ENCODE assay signal across 8 mouse cellular contexts in genomic region chr2:62664135-62664670, GRCm38 (mm10). TPM values are rescaled to one million over a fixed set of nuclear protein-coding genes. Genes with fewer than 3 reads are reported as not detected.
A peak's percentile ranks its signal among the peaks of the same experiment; 100 is the strongest.
DNase-seq lines count a peak whose midpoint lies in the region; ATAC-seq and TF ChIP-seq lines count a peak whose summit lies in the region.

Gene Gca, plus strand, starts transcription at chr2:62664285.

- TF ChIP-seq CTCF in liver, embryonic 14.5 days (IDR thresholded peaks at IDR 0.05; ENCODE audit: low read depth), result no peak
- TF ChIP-seq CTCF in stomach, postnatal 0 days (IDR thresholded peaks at IDR 0.05; ENCODE audit: low read depth), result no peak

- DNase-seq in c-Kit-positive CD71-positive TER-119-positive erythroid progenitor cells, embryonic 14.5 days (ENCODE audit: low spot score), result peak; percentile 78
- DNase-seq in kidney, postnatal 36 days, result peak; percentile 87 to 93
- peak; percentile 70 to 74 (median 71) for DNase-seq in liver, embryonic 14.5 days (ENCODE audit: low read depth in 3 of 3, low spot score in 3 of 3)
- DNase-seq in stomach, postnatal 0 days (ENCODE audit: low spot score), result peak; percentile 97

- H3K9ac ChIP-seq in forebrain, embryonic 12.5 days, result peak within 1 kb of the TSS; percentile 62
- peak within 1 kb of the TSS; percentile 86 for H3K9ac ChIP-seq in heart, embryonic 16.5 days (ENCODE audit: low read length)
- H3K9ac ChIP-seq in liver, embryonic 14.5 days (replicated peaks), result 0 out of 2 replicates have a peak within 1 kb of the TSS, but pooled peaks have one; percentile 42
- peak within 1 kb of the TSS; percentile 33; the same call in 1 of the 2 replicates for H3K9ac ChIP-seq in neural tube, embryonic 12.5 days
- peak within 1 kb of the TSS; percentile 59 for H3K9ac ChIP-seq in stomach, postnatal 0 days (ENCODE audit: low read length)

- no peak within 1 kb of the TSS for H3K27ac ChIP-seq in forebrain, embryonic 12.5 days
- peak within 1 kb of the TSS; percentile 59 for H3K27ac ChIP-seq in heart, embryonic 16.5 days (ENCODE audit: low read length)
- no peak within 1 kb of the TSS for H3K27ac ChIP-seq in liver, embryonic 14.5 days
- no peak within 1 kb of the TSS for H3K27ac ChIP-seq in neural tube, embryonic 12.5 days
- H3K27ac ChIP-seq in stomach, postnatal 0 days (replicated peaks), result peak within 1 kb of the TSS; percentile 73

- H3K4me1 ChIP-seq in forebrain, embryonic 12.5 days, result 0 out of 2 replicates have a peak, but pooled peaks cover 2% of the 10 kb centered on the region
- H3K4me1 ChIP-seq in heart, embryonic 16.5 days (ENCODE audit: control insufficient read depth, insufficient read depth, low read length), result peaks cover 2% of the 10 kb centered on the region; the same call in 1 of the 2 replicates
- peaks cover 0 to 2% of the 10 kb centered on the region in 2 experiments; a peak in 1 of 4 replicates for H3K4me1 ChIP-seq in liver, embryonic 14.5 days (replicated peaks; ENCODE audit: control insufficient read depth in 2 of 2, insufficient read depth in 2 of 2, low read length in 1 of 2)
- H3K4me1 ChIP-seq in neural tube, embryonic 12.5 days, result no peaks in the 10 kb centered on the region
- no peaks in the 10 kb centered on the region for H3K4me1 ChIP-seq in stomach, postnatal 0 days (replicated peaks; ENCODE audit: control insufficient read depth, insufficient read depth)

- under 1% methylated on average over 43 of the region's 43 CpGs for WGBS in forebrain, embryonic 12.5 days
- 1% methylated on average over 43 of the region's 43 CpGs for WGBS in heart, embryonic 16.5 days
- under 1% methylated on average over 43 of the region's 43 CpGs for WGBS in liver, embryonic 14.5 days (ENCODE audit: insufficient replicate concordance)
- under 1% methylated on average over 42 of the region's 43 CpGs for WGBS in neural tube, embryonic 12.5 days
- under 1% methylated on average over 41 of the region's 43 CpGs for whole genome bisulfite sequencing in stomach, postnatal 0 days

- H3K4me3 ChIP-seq in forebrain, embryonic 12.5 days (replicated peaks), result peak within 1 kb of the TSS; percentile 66
- peak within 1 kb of the TSS; percentile 87 for H3K4me3 ChIP-seq in heart, embryonic 16.5 days (ENCODE audit: low read length)
- peak within 1 kb of the TSS; percentile 61 to 71 for H3K4me3 ChIP-seq in liver, embryonic 14.5 days (ENCODE audit: insufficient read depth in 1 of 2, low read depth in 2 of 2, low read length in 2 of 2)
- peak within 1 kb of the TSS; percentile 46 for H3K4me3 ChIP-seq in neural tube, embryonic 12.5 days
- H3K4me3 ChIP-seq in stomach, postnatal 0 days (ENCODE audit: low read depth, low read length), result peak within 1 kb of the TSS; percentile 66

- H3K9me3 ChIP-seq in forebrain, embryonic 12.5 days, result no peaks in the 10 kb centered on the region
- H3K9me3 ChIP-seq in heart, embryonic 16.5 days (replicated peaks; ENCODE audit: control insufficient read depth, low read length), result no peaks in the 10 kb centered on the region
- no peaks in the 10 kb centered on the region for H3K9me3 ChIP-seq in liver, embryonic 14.5 days (ENCODE audit: control insufficient read depth, low read length)
- no peaks in the 10 kb centered on the region for H3K9me3 ChIP-seq in neural tube, embryonic 12.5 days
- H3K9me3 ChIP-seq in stomach, postnatal 0 days (ENCODE audit: control insufficient read depth, low read length), result no peaks in the 10 kb centered on the region

- H3K27me3 ChIP-seq in forebrain, embryonic 12.5 days, result no peaks in the 10 kb centered on the region
- H3K27me3 ChIP-seq in heart, embryonic 16.5 days (ENCODE audit: control insufficient read depth, insufficient read depth, low read length), result no peaks in the 10 kb centered on the region
- H3K27me3 ChIP-seq in liver, embryonic 14.5 days (ENCODE audit: control insufficient read depth, insufficient read depth, low read length), result no peaks in the 10 kb centered on the region
- H3K27me3 ChIP-seq in neural tube, embryonic 12.5 days (replicated peaks), result no peaks in the 10 kb centered on the region
- H3K27me3 ChIP-seq in stomach, postnatal 0 days (ENCODE audit: control insufficient read depth, insufficient read depth, low read length), result no peaks in the 10 kb centered on the region

- H3K4me2 ChIP-seq in forebrain, embryonic 12.5 days, result peak within 1 kb of the TSS; percentile 93
- peak within 1 kb of the TSS; percentile 87 for H3K4me2 ChIP-seq in heart, embryonic 16.5 days (ENCODE audit: low read depth, low read length)
- peak within 1 kb of the TSS; percentile 84 for H3K4me2 ChIP-seq in liver, embryonic 14.5 days (ENCODE audit: low read depth)
- peak within 1 kb of the TSS; percentile 74 for H3K4me2 ChIP-seq in neural tube, embryonic 12.5 days (replicated peaks)
- H3K4me2 ChIP-seq in stomach, postnatal 0 days (replicated peaks; ENCODE audit: low read depth), result peak within 1 kb of the TSS; percentile 87

- peak; percentile 94 for ATAC-seq in CD4-positive, CD25-positive, alpha-beta regulatory T cell, adult 4 months
- peak; percentile 98 for ATAC-seq in forebrain, embryonic 12.5 days (ENCODE audit: low FRiP score)
- peak; percentile 99 for ATAC-seq in heart, embryonic 16.5 days (replicated peaks; ENCODE audit: extremely low read depth, insufficient read depth, low FRiP score)
- ATAC-seq in liver, embryonic 14.5 days (ENCODE audit: insufficient read depth), result peak; percentile 100
- peak; percentile 97 for ATAC-seq in neural tube, embryonic 12.5 days (ENCODE audit: low FRiP score, low read depth)
- ATAC-seq in stomach, postnatal 0 days (ENCODE audit: low FRiP score, low TSS enrichment), result peak; percentile 100

- TF ChIP-seq EP300 in liver, embryonic 14.5 days (IDR thresholded peaks at IDR 0.05; ENCODE audit: low read depth), result no peak
- no peak for TF ChIP-seq EP300 in stomach, postnatal 0 days (optimal IDR thresholded peaks at IDR 0.05)

- H3K36me3 ChIP-seq in forebrain, embryonic 12.5 days (replicated peaks), result no peaks in the 10 kb centered on the region
- H3K36me3 ChIP-seq in heart, embryonic 16.5 days (ENCODE audit: control insufficient read depth, insufficient read depth), result no peaks in the 10 kb centered on the region
- no peaks in the 10 kb centered on the region for H3K36me3 ChIP-seq in liver, embryonic 14.5 days (replicated peaks; ENCODE audit: control insufficient read depth, insufficient read depth, low read depth)
- no peaks in the 10 kb centered on the region for H3K36me3 ChIP-seq in neural tube, embryonic 12.5 days
- no peaks in the 10 kb centered on the region for H3K36me3 ChIP-seq in stomach, postnatal 0 days (ENCODE audit: control insufficient read depth, insufficient read depth, low read length)

RNA-seq across cellular contexts. Expression of gene Gca, which starts in this region (rescaled TPM):
- polyA plus RNA-seq in CD4-positive, CD25-positive, alpha-beta regulatory T cell, adult 4 months (2017; shearing (Covaris generic)), result 1 to 10 TPM; 1.4 to 1.7 TPM
- 8.6 TPM in 2 replicates for polyA plus RNA-seq in forebrain, embryonic 12.5 days (2016; fragmentation: Nextera tagmentation; extraction: Ambion mirVana)
- polyA plus RNA-seq in heart, embryonic 16.5 days (2015; fragmentation: Nextera tagmentation; extraction: Ambion mirVana), result 18.0 and 21.1 TPM in 2 replicates
- polyA plus RNA-seq in liver, embryonic 14.5 days (2012; rRNA removed), result 1.8 and 2.8 TPM in 2 replicates
- 1.9 and 2.1 TPM in 2 replicates for polyA plus RNA-seq in liver, embryonic 14.5 days (2014; fragmentation: Nextera tagmentation; extraction: Ambion mirVana)
- 1.9 and 2.1 TPM in 2 replicates for polyA plus RNA-seq in neural tube, embryonic 12.5 days (2016; fragmentation: Nextera tagmentation; extraction: Ambion mirVana)
- polyA plus RNA-seq in stomach, postnatal 0 days (2015; fragmentation: Nextera tagmentation; extraction: Ambion mirVana), result 5.1 and 5.3 TPM in 2 replicates

Comparison
In these comparisons a context has a peak if more than half of its experiments do, and no peak if none do; other contexts are left out.
1. H3K27ac ChIP-seq: peak in heart, embryonic 16.5 days (single experiment) and stomach, postnatal 0 days (single experiment); none in forebrain, embryonic 12.5 days (single experiment), liver, embryonic 14.5 days (single experiment) and neural tube, embryonic 12.5 days (single experiment).
2. H3K9ac ChIP-seq: peak in every context shown above with its lines; median percentile 86 in heart, embryonic 16.5 days; 62 in forebrain, embryonic 12.5 days; 59 in stomach, postnatal 0 days; 42 in liver, embryonic 14.5 days; 33 in neural tube, embryonic 12.5 days.
3. Peak in every context shown above with its lines, with median percentiles within 50 percentile points of each other: ATAC-seq, DNase-seq, H3K4me2 ChIP-seq and H3K4me3 ChIP-seq.